Mouse (Mus musculus) cerebellum, adult (tissue): ENCODE results near the gene Ksr2.
"Not testable (repeated sequence)": the region's sequence is repeated elsewhere in the genome, so short reads cannot be mapped to it uniquely, and the experiment has no call there.

Experiments
- ATAC-seq: cut with Nextera tagmentation; 2 replicates; pipeline ENCODE4 v1.9.2; 2017; ENCODE audit warnings: mild to moderate bottlenecking, moderate library complexity, mixed read lengths; ENCODE audit not compliant: insufficient number of reproducible peaks, low FRiP score, low TSS enrichment

The Ksr2 gene

GRCm38 (mm10) chr5:117584428-117584827 is 170.6 kb downstream of the Ksr2 start:
- ATAC-seq, result no peak

DNA sequence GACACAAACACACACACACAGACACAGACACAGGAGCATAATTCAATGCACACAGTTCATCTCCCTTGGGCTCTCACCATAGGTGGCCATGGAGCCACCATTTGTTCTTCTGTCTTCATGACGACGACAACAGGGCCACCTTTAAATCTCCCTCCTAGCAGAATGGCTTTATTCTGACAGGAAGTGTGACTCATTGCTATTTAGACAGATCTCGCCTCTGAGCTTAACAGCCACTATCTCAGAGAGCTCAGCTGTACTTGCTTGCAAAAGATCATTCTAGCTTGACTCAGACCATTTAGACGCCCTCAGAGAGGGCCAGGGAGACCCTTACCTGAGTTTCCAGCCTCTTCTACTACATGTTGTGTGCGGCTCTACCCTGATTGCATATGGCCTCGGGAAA is 175.5 kb downstream of the Ksr2 start:
- no peak for ATAC-seq

GRCm38 (mm10) chr5:117593273-117593672 is 179.5 kb downstream of the Ksr2 start:
- ATAC-seq, result no peak

DNA sequence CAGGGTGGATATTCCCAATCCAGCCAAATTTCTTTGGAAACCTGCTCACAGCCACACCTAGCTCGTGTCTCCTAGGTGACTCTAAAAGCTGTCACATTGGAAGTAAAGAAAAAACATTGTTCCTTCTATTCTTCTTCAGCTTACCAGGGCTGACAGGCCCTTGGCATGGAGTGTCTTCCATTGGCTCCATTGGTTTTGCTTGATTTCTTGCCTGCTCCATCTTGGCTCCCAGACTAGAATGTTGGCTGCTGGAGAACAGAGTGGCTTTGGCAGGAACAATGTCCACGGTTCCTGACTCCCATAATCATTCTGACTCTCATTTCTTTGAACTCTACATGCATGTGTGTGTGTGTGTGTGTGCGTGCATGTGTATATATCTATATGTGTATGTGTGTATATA is 183.0 kb downstream of the Ksr2 start:
- ATAC-seq, result no peak

DNA sequence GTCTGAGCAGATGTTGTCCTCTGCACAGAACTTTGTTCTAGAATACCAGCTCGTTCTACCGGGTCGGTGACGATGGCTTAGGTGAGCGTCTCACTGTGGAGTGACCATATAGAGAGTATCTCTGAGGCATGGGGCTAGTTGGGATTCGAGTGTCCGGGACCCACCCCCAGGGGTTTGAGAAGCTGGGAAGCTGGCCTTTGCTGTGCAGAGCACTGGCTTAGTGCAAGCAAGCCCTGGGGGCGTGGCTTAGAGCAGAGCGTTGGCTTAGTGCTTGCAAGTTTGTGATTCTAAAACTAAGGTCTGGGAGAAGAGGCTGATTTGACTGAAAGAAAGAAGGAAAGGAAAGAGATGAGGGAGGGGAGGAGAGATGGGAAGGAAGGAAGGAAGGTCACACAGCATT is 188.2 kb downstream of the Ksr2 start:
- no peak for ATAC-seq

DNA sequence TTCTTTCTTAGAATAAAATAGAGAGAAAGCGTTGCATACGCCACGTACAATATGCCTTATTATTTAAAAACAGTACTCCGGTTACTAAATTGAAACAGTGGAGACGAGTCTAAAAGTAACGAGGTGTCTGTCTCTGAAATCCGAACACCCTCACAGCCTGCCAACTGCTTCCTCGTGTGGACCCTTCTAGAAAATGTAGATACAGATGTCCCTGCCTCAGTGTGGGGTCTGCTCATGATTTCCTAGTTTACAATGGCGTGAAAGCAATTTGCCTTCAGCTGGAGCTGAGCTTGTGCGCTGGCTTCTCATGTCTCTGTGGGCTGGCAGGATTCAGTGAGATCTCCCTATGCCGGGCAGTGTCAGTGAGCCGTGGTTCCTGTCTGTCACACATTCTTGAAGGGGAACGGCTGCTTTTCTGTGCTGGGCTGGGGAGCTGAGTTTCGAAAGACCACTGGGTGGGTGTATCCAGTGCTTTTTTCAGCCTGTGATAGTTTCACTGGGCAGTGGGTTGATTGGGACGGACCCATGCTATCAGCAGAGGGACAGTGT is 194.0 kb downstream of the Ksr2 start:
- ATAC-seq, result no peak

DNA sequence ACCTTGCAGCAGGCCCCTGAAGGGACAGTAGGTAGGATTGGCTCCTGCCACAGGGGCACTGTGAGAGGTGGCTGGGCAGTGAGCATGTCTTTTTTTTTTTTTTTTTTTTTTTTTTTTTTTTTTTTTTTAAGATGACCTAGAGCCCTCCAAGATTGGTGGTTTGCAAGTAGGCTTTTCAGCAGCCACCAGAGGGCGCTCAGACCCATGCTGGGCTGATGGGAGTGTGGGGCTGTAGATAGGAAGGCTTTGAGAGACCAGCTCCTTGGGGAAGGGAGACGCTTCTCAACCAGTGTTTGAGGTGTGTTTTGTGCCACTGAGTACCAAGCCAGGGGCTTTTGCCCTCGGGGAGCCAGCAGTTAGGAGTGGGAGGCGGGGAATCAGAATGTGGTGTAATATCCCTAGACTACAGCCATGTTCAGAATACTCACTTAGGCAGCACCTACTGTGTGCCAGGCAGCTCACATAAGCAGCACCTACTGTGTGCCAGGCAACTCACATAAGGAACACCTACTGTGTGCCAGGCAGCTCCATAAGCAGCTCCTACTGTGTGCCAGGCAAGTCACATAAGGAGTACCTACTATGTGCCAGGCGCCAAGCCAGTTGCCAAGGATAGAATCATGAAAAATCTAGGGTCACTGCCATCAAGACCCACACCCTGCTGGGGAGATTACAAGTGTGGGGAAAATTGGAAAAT is 200.7 kb downstream of the Ksr2 start:
- no peak for ATAC-seq

DNA sequence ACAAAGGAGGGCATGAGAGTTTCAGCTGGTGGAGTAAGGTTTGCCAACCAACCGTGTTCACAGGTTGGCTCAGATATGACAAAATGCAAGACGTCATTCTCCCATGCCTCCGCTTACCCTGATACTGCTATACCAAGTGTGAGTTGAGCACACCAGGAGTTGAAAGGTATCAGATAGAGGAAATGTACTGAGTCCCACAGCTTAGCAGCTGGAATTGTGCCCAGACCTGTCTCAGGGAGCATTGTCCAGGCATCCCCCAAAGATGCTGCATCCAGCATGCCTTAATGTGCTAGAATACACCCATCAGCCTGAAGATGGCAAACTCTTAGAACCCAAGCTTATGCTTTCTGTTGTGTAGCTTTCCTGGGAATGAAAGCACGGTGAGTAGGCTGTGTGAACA is 206.5 kb downstream of the Ksr2 start:
- ATAC-seq, result no peak

GRCm38 (mm10) chr5:117622221-117622620 is 208.4 kb downstream of the Ksr2 start:
- no peak for ATAC-seq

DNA sequence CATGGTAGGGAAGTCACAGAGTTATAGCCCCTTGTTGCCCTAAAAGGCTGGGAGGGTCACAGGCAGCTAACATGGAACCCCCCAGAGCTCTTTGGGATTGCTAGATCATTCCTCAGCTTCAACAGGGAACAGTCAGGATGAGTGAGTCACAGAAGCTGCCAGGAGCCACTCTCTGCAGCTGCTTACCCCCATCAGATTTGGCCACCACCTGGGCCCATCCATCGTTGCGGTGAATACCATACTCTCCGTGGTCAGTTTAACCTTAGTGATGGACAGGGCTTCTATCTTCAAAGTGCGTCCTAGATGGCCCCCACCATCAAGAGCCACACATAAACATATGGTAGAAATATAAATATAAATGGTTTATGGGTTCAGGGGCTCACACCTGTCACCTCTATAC is 209.4 kb downstream of the Ksr2 start:
- not testable (repeated sequence) for ATAC-seq

DNA sequence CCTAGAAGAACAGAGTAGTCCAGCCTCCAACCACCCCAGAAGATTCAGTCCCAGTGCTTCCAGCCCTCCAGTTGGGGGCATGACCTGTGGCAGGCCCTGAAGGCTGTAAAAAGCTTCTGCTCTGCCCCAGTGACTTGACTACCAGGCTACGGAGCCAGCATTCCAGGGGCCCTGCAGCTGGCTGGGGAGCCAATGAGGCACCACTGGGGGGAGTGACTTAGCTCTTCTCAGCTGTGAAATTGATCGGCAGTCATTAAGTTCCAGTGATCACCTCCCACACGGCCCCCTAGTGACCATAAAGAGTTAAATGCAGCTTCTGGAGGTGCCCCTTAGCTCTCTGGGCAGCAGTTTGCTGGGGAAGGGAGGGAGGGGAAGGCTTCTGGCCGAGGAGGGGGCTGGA is 213.1 kb downstream of the Ksr2 start:
- ATAC-seq, result no peak

GRCm38 (mm10) chr5:117628351-117628750 is 214.6 kb downstream of the Ksr2 start:
- no peak for ATAC-seq

DNA sequence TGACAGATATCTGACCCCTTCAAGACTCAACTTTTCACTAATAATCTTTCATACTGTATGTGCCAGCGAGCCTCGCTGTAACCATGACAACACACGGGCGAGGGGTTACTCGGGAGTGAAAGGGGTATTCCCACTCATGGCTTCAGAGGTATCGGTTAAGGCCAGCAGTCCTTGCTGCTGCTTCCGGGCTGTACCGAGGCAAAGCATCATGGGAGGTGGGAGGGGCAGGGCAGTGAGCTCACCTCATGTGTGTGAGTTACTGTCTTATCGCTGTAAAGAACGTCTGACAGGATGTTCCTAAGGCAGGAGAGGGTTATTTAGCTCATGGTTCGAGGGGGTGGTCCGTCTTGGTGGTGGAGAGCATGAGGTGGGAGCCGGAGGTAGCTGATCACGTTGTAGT is 215.8 kb downstream of the Ksr2 start:
- no peak for ATAC-seq

DNA sequence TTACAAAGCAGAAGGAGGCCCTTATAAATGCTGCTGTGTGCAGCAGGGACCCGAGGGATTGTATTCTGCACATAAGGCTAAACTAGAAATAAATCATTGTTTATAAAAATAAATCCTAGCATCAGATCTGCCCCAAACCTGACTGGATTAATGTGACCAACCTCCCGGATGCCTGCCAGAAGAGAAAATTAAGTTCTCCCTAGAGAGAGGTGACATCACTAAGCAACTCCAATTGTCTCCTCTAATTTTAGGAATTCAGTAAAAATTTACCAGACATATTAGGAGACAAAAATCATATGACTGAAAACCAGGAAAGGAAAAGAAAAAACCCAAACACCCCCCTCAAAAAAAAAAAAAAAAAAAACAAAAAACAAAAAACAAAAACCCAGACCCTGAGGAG is 221.4 kb downstream of the Ksr2 start:
- no peak for ATAC-seq

- no peak for ATAC-seq
Observed at GRCm38 (mm10) chr5:117635838-117636237, 222.0 kb downstream of the Ksr2 start.

GRCm38 (mm10) chr5:117641585-117641984 is 227.8 kb downstream of the Ksr2 start:
- ATAC-seq, result no peak

DNA sequence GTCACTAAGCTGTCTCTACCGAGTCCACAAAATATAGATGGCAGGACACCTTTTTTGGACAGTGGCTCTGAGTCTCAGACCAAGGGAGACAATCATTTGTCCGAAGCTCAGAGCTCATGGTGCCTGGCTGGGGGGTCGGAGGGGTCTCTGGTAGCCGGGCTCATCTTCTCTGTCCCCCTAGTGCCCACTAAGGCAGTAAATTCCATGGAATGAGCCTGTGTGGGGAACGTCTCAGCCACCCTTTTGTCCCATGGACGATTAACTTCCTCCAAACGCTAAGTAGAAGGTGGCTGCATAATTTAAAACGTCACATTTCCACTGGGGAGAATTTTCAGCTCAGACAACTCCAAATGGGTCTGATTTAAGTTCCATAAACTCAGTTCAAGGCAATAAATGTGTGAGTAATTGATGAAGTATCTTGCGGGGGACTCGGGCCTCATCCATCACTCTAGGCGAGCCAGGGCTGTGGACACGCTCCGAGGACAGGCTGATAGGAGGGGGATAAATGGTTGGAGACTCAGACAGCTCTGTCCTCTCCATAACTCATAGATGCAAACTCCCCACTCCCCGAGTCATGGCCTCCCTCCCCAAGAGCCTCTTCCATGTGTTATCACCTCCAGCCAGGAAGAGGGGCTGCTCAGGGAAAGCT is 237.6 kb downstream of the Ksr2 start:
- no peak for ATAC-seq

DNA sequence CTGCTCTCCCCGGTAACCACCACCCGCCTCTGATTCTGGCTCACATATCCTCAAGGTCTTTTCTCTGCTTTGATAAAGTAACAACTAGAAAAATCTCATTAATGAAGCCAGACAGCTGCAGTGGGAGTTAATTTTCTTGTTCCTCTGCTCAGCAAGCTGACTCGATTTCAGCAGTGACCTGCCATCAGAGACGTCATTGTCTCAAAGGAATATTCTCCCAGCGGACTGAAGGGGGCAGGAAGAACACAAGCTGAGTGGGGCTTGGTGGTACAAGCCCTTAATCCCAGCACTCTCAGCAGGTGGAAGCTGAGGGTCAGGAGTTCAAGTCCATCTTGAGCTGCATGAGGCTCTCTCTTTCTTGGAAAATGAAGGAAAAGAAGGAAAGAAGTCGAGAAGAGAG is 244.8 kb downstream of the Ksr2 start:
- ATAC-seq, result no peak

DNA sequence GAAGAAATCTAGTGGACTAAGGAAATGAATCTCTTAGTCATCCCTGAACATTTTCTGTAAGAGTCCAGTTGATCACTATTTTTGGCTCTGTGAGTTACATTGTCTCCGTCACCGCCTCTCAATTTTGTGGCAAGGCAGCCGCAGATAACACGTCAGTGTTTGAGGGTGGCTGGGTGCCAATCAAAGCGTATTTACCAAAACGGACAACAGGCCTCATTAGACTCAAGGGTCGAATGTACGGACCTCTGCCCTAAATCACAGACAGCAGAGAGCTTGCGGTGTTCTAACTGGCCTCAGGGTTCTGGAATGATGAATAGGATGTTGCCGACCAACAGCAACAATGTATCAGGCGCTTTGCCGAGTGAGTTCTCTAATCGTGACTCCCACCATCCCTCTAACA is 245.8 kb downstream of the Ksr2 start:
- ATAC-seq, result no peak

DNA sequence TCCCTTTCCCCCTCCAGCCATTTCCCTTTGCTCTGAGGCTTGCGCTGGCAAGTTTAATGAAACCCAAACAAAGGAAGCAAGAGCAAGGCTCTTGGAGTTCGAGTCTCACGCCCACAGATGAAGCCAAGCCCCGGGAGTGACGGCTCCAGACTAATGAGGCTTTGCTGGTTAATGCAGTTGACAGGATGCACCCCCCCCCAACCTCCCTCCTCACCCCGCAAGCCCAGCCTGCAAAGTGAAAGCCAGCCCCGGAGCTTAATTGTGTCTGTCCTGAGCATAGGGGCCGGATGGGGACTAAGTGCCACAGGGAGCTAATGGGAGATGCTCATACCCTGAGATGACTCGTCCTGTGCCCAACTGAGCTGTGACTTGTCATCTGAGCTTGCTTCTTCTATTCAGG is 251.4 kb downstream of the Ksr2 start:
- no peak for ATAC-seq

DNA sequence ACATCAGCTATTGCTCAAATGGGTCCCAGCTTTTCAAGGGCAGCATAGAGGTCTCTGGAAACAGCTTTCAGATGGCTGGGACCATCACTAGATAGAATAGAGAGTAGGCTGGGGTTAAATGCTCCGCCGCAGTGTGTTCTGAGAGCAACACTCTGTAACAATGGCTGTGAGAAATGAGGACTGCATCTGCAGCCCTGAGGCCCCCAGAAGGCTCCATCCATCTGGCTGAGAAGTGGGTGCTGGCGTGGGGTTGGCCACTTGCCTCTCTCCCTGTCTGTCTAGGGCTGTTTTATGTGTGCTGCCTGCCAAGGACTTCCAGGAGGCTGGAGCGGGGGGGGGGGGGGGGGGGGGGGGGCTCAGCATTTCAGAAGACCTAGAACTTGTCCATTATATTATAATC is 253.5 kb downstream of the Ksr2 start:
- ATAC-seq, result no peak

GRCm38 (mm10) chr5:117669265-117669664 is 255.5 kb downstream of the Ksr2 start:
- no peak for ATAC-seq
